Mouse (Mus musculus) layer of hippocampus, postnatal 14 days (tissue): ENCODE results near the gene Ltbr. TPM values are rescaled to one million over a fixed set of nuclear protein-coding genes. Genes with fewer than 3 reads are reported as not detected.

Experiments
- DNase-seq, 2 experiments: peaks; one replicate each; pipeline ENCODE4 v3.0.0; 2021 to 2022; ENCODE audit warnings: low spot score in 2 of 2, mixed read lengths in 1 of 2
- long read RNA-seq, 2 experiments: library from polyadenylated mRNA; stranded (forward); transcript quantifications; one replicate each; pipeline ENCODE4 v2.0.0; 2021
- total RNA-seq, 2 experiments: library from RNA; stranded (reverse); gene quantifications; 2 replicates each; pipeline ENCODE4 v1.2.3; 2021

Gene Ltbr
- total RNA-seq, result 10 to 100 TPM in 1 of 2 experiments, 1 to 10 TPM in 1; 9.8 to 13.3 TPM
- long read RNA-seq, experiment 1, partial matches to known transcripts, result 0 of 1 reads
- long read RNA-seq, experiment 1, other reads (novel, unspliced or antisense), result 0 of 1 reads
- long read RNA-seq, experiment 2, partial matches to known transcripts, result 0 of 1 reads
- long read RNA-seq, experiment 2, other reads (novel, unspliced or antisense), result 0 of 1 reads

GRCm38 (mm10) chr6:125313546-125314230 lies at the start of gene Ltbr:
Gene Ltbr (minus strand): TSS chr6:125313885.
- DNase-seq, result peak; percentile 32 to 39

GRCm38 (mm10) chr6:125363021-125363420 lies 49.3 kb upstream of the Ltbr start:
- no peak for DNase-seq

- DNase-seq, result peak in 1 of 2 experiments; percentile 31
These were observed 48.0 kb upstream of the Ltbr start for GRCm38 (mm10) chr6:125361467-125362291.

- no peak for DNase-seq
These were observed 47.2 kb upstream of the Ltbr start for GRCm38 (mm10) chr6:125360846-125361245.

GRCm38 (mm10) chr6:125359999-125360398 lies 46.3 kb upstream of the Ltbr start:
- DNase-seq, result no peak

GRCm38 (mm10) chr6:125357334-125357733 lies 43.6 kb upstream of the Ltbr start:
- DNase-seq, result peak in 1 of 2 experiments; percentile 24

- DNase-seq, result no peak
These were observed 42.6 kb upstream of the Ltbr start for GRCm38 (mm10) chr6:125356264-125356663.

GRCm38 (mm10) chr6:125355197-125355741 lies 41.6 kb upstream of the Ltbr start:
- no peak for DNase-seq

GRCm38 (mm10) chr6:125354352-125355151 lies 40.9 kb upstream of the Ltbr start:
- no peak for DNase-seq

GRCm38 (mm10) chr6:125353655-125354054 lies 40.0 kb upstream of the Ltbr start:
- DNase-seq, result no peak

- no peak for DNase-seq
These were observed 39.5 kb upstream of the Ltbr start for GRCm38 (mm10) chr6:125353221-125353620.

- DNase-seq, result no peak
These were observed 39.1 kb upstream of the Ltbr start for GRCm38 (mm10) chr6:125352811-125353210.

- DNase-seq, result no peak
These were observed 38.3 kb upstream of the Ltbr start for GRCm38 (mm10) chr6:125352046-125352384.

- no peak for DNase-seq
These were observed 37.8 kb upstream of the Ltbr start for GRCm38 (mm10) chr6:125351368-125352045.

GRCm38 (mm10) chr6:125350995-125351324 lies 37.3 kb upstream of the Ltbr start:
- no peak for DNase-seq

GRCm38 (mm10) chr6:125350231-125350994 lies 36.7 kb upstream of the Ltbr start:
- no peak for DNase-seq

GRCm38 (mm10) chr6:125349575-125350230 lies 36.0 kb upstream of the Ltbr start:
- no peak for DNase-seq

- DNase-seq, result no peak
These were observed 35.3 kb upstream of the Ltbr start, which contains the start of gene Tnfrsf1a for GRCm38 (mm10) chr6:125348721-125349574. Gene Tnfrsf1a (plus strand): TSS chr6:125349362.
